Mouse (Mus musculus): ENCODE measurements at regions not wholly inside any gene's neighbourhood (a gene's known extent, or its start where the extent isn't known, plus 50 kb on each side); places are given as distances from the start of the nearest gene placed in this dataset.

DNA sequence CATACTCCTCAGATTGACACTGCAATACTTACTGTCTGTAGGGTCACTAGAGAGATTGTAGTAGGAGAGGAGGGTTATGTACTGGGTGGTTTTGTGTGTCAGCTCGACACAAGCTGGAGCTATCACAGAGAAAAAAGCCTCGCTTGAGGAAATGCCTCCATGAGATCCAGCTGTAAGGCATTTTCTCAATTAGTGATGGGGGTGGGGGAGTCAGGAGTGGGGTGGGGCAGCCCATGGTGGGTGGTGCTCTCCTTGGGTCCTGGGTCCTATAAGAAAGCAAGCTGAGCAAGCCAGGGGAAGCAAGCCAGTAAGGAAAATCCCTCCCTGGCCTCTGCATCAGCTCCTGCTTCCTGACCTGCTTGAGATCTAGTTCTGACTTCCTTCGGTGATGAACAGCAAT lies 449.5 kb upstream of the Arglu1 start:
- TF ChIP-seq POLR2A (IDR thresholded peaks at IDR 0.05; ENCODE audit: low read depth, low read length): no peak
- TF ChIP-seq CTCF (IDR thresholded peaks at IDR 0.05; ENCODE audit: borderline replicate concordance, insufficient read depth, low read length): no peak
